Mouse (Mus musculus) CH12.LX (cell line): ENCODE data around the gene Lyve1. TPM values are rescaled to one million over a fixed set of nuclear protein-coding genes. Genes with fewer than 3 reads are reported as not detected.

Experiments
- DNase-seq: peaks from one replicate; pipeline ENCODE4 v3.0.0-alpha.2; 2013; ENCODE audit errors: extremely low read depth
- H3K27ac ChIP-seq: 2 replicates; pipeline ENCODE4 v1.5.1; 2012; ENCODE audit warnings: low read depth, mild to moderate bottlenecking, control low read depth, moderate library complexity; ENCODE audit not compliant: insufficient read depth
- H3K27me3 ChIP-seq: replicated peaks from 2 replicates; pipeline ENCODE3; 2012; ENCODE audit warnings: inconsistent platforms
- H3K36me3 ChIP-seq, 2 experiments: replicated peaks in 1 of 2; 2 replicates each; pipeline versions ENCODE3 to v1.6.1; 2012; ENCODE audit warnings: inconsistent platforms in 1 of 2, low read length in 1 of 2, mild to moderate bottlenecking in 1 of 2, mixed read lengths in 1 of 2, moderate library complexity in 1 of 2; ENCODE audit not compliant: control insufficient read depth in 1 of 2, insufficient read depth in 1 of 2
- H3K4me1 ChIP-seq, 2 experiments: 2 replicates each; pipeline ENCODE4 v1.6.1; 2012; ENCODE audit warnings: inconsistent platforms in 1 of 2, moderate library complexity in 1 of 2; ENCODE audit not compliant: insufficient read depth in 2 of 2, control insufficient read depth in 1 of 2
- H3K4me2 ChIP-seq: 2 replicates; pipeline ENCODE4 v1.6.1; 2012; ENCODE audit warnings: low read depth, mild to moderate bottlenecking, control low read depth; ENCODE audit not compliant: poor library complexity, insufficient read depth, severe bottlenecking
- H3K4me3 ChIP-seq, 3 experiments: fragments of 150-350 bp in 1 of 3; sonication (generic) in 1 of 3; replicated peaks in 1 of 3; 2 replicates each; pipeline versions ENCODE3 to v1.5.1; 2011 to 2012; ENCODE audit warnings: low read depth in 2 of 3, low read length in 2 of 3, mild to moderate bottlenecking in 2 of 3, moderate library complexity in 2 of 3, control low read depth in 1 of 3, improper control_type of control experiment in 1 of 3, inconsistent platforms in 1 of 3, mixed read lengths in 1 of 3; ENCODE audit not compliant: poor library complexity in 1 of 3
- H3K79me2 ChIP-seq: replicated peaks from 2 replicates; pipeline ENCODE4 v1.6.1; 2012; ENCODE audit warnings: mild to moderate bottlenecking, moderate library complexity; ENCODE audit not compliant: control insufficient read depth, poor library complexity, insufficient read depth, severe bottlenecking; ENCODE audit errors: extremely low read depth
- H3K9ac ChIP-seq: 2 replicates; pipeline ENCODE4 v1.6.1; 2012; ENCODE audit warnings: low read depth, mild to moderate bottlenecking, control low read depth, moderate library complexity; ENCODE audit not compliant: insufficient read depth
- H3K9me3 ChIP-seq: replicated peaks from 2 replicates; pipeline ENCODE3; 2012; ENCODE audit warnings: low read length, inconsistent platforms, mixed read lengths
- CHD2 ChIP-seq: IDR thresholded peaks from 2 replicates; pipeline ENCODE4 v1.6.1; 2011; ENCODE audit warnings: low read length, improper control_type of control experiment
- CTCF ChIP-seq, 2 experiments: IDR thresholded peaks in 1 of 2; conservative IDR thresholded peaks in 1 of 2; 2 replicates each; pipeline ENCODE4 v1.5.1; 2011 to 2012; ENCODE audit warnings: low read depth in 2 of 2, low read length in 2 of 2, improper control_type of control experiment in 1 of 2, inconsistent platforms in 1 of 2, mild to moderate bottlenecking in 1 of 2, moderate library complexity in 1 of 2
- E2F4 ChIP-seq: IDR thresholded peaks from 2 replicates; pipeline ENCODE4 v1.6.1; 2011; ENCODE audit warnings: low read depth, low read length, improper control_type of control experiment; ENCODE audit not compliant: insufficient replicate concordance
- GABPA ChIP-seq: IDR thresholded peaks from 2 replicates; pipeline ENCODE4 v1.6.1; 2012; ENCODE audit warnings: low read depth, low read length, improper control_type of control experiment, inconsistent platforms; ENCODE audit not compliant: insufficient replicate concordance
- JUN ChIP-seq: IDR thresholded peaks from 2 replicates; pipeline ENCODE4 v1.6.1; 2011; ENCODE audit warnings: low read depth, mild to moderate bottlenecking, low read length, improper control_type of control experiment, moderate library complexity; ENCODE audit not compliant: insufficient read depth
- JUND ChIP-seq: conservative IDR thresholded peaks from 2 replicates; pipeline ENCODE4 v1.6.1; 2011; ENCODE audit warnings: low read depth, low read length, improper control_type of control experiment
- MAFK ChIP-seq: IDR thresholded peaks from 2 replicates; pipeline ENCODE4 v1.6.1; 2011; ENCODE audit warnings: low read length, improper control_type of control experiment; ENCODE audit not compliant: insufficient replicate concordance
- MYC ChIP-seq: IDR thresholded peaks from 2 replicates; pipeline ENCODE4 v1.6.1; 2011; ENCODE audit warnings: low read depth, mild to moderate bottlenecking, improper control_type of control experiment, low read length
- NELFE ChIP-seq: IDR thresholded peaks from 2 replicates; pipeline ENCODE4 v1.6.1; 2011; ENCODE audit warnings: low read depth, low read length, improper control_type of control experiment
- POLR2A ChIP-seq: IDR thresholded peaks from 2 replicates; pipeline ENCODE4 v1.6.1; 2011; ENCODE audit warnings: low read depth, mild to moderate bottlenecking, improper control_type of control experiment, low read length
- RCOR1 ChIP-seq: conservative IDR thresholded peaks from 2 replicates; pipeline ENCODE4 v1.6.1; 2012; ENCODE audit warnings: low read depth, mild to moderate bottlenecking, inconsistent platforms, low read length, improper control_type of control experiment
- SMC3 ChIP-seq: IDR thresholded peaks from 2 replicates; pipeline ENCODE4 v1.6.1; 2011; ENCODE audit warnings: low read depth, low read length, improper control_type of control experiment
- USF1 ChIP-seq: IDR thresholded peaks from 2 replicates; pipeline ENCODE4 v1.6.1; 2014; ENCODE audit warnings: low read depth, mild to moderate bottlenecking, inconsistent platforms, low read length, improper control_type of control experiment
- USF2 ChIP-seq: conservative IDR thresholded peaks from 2 replicates; pipeline ENCODE4 v1.6.1; 2011; ENCODE audit warnings: low read depth, low read length, improper control_type of control experiment
- ZNF384 ChIP-seq: IDR thresholded peaks from 2 replicates; pipeline ENCODE4 v1.6.1; 2012; ENCODE audit warnings: low read depth, low read length, improper control_type of control experiment, inconsistent platforms
- dilution Hi-C: fragments of 300-500 bp; cut with MboI; formaldehyde crosslinking; loops from 2 replicates; pipeline ENCODE4 v1.14.3; 2020; ENCODE audit warnings: low sequenced_read_pairs; ENCODE audit not compliant: extremely low pct_unique_long_range_greater_than_20kb, extremely low pct_ligation_motif_present
- in situ Hi-C: fragments of 300-500 bp; cut with MboI; formaldehyde crosslinking; loops from 3 replicates; pipeline ENCODE4 v1.14.3; 2019; ENCODE audit warnings: low sequenced_read_pairs, low pct_ligation_motif_present, low pct_unique_long_range_greater_than_20kb, mixed read lengths
- polyA plus RNA-seq: library from polyadenylated mRNA; unstranded; fragments of >175 nt; gene quantifications from 2 replicates; pipeline ENCODE4 v1.2.1, GENCODE M21; 2012; ENCODE audit warnings: low read depth; ENCODE audit not compliant: insufficient read length
- total RNA-seq, 2 experiments: library from RNA; depleted of rRNA; stranded (reverse); fragments of 300-350 nt in 1 of 2; fragments of >200 nt in 1 of 2; gene quantifications; 2 replicates each; pipeline ENCODE4 v1.2.3; 2012 to 2014

The Lyve1 gene
- total and polyA plus RNA-seq, 3 experiments = not detected

GRCm38 (mm10) chr7:110860129-110860528 lies 2.9 kb downstream of the Lyve1 start:
- no peaks in the 10 kb centered on the region for H3K36me3 ChIP-seq
- H3K27me3 ChIP-seq = no peaks in the 10 kb centered on the region
- in situ Hi-C loops = no loop called here
- peaks cover 0 to 4% of the 10 kb centered on the region in 2 experiments; a peak in 1 of 4 replicates for H3K4me1 ChIP-seq
- no peak overlapping the region for H3K27ac ChIP-seq
- no peak overlapping the region for H3K9ac ChIP-seq
- no peaks in the 10 kb centered on the region for H3K79me2 ChIP-seq
- no peaks in the 10 kb centered on the region for H3K9me3 ChIP-seq
- no peak for TF ChIP-seq GABPA
- TF ChIP-seq RCOR1 = no peak
- no peak for TF ChIP-seq ZNF384
- TF ChIP-seq CHD2 = no peak
- no peak for TF ChIP-seq NELFE
- TF ChIP-seq USF2 = no peak
- TF ChIP-seq JUN = no peak
- TF ChIP-seq SMC3 = no peak
- TF ChIP-seq, all 38 proteins: peak for 0
- DNase-seq = no peak
- dilution Hi-C loops = no loop called here
- H3K4me2 ChIP-seq = no peak overlapping the region
- H3K4me3 ChIP-seq = no peak overlapping the region

GRCm38 (mm10) chr7:110855604-110856003 lies 7.4 kb downstream of the Lyve1 start:
- no peak overlapping the region for H3K9ac ChIP-seq
- H3K79me2 ChIP-seq = no peaks in the 10 kb centered on the region
- H3K4me2 ChIP-seq = no peak overlapping the region
- peaks cover 0 to 4% of the 10 kb centered on the region in 2 experiments; a peak in 1 of 4 replicates for H3K4me1 ChIP-seq
- dilution Hi-C loops (no loop called here), in situ Hi-C loops (no loop called here)
- no peaks in the 10 kb centered on the region for H3K9me3 ChIP-seq
- no peak overlapping the region for H3K27ac ChIP-seq
- DNase-seq = no peak
- H3K4me3 ChIP-seq = no peak overlapping the region
- TF ChIP-seq POLR2A = no peak
- TF ChIP-seq JUND = no peak
- TF ChIP-seq MAFK = no peak
- H3K27me3 ChIP-seq = no peaks in the 10 kb centered on the region
- H3K36me3 ChIP-seq = no peaks in the 10 kb centered on the region

GRCm38 (mm10) chr7:110854927-110855546 lies 8.0 kb downstream of the Lyve1 start:
- in situ Hi-C loops (no loop called here), dilution Hi-C loops (no loop called here)
- no peaks in the 10 kb centered on the region for H3K9me3 ChIP-seq
- no peak for DNase-seq
- H3K4me1 ChIP-seq = peaks cover 0 to 4% of the 10 kb centered on the region in 2 experiments; a peak in 1 of 4 replicates
- no peak overlapping the region for H3K4me3 ChIP-seq
- H3K4me2 ChIP-seq = no peak overlapping the region
- H3K9ac ChIP-seq = no peak overlapping the region
- no peaks in the 10 kb centered on the region for H3K36me3 ChIP-seq
- H3K27ac ChIP-seq = no peak overlapping the region
- no peaks in the 10 kb centered on the region for H3K27me3 ChIP-seq
- no peak for TF ChIP-seq MYC
- no peak for TF ChIP-seq CTCF (conservative IDR thresholded peaks at IDR 0.05 in 1 of 2, IDR thresholded peaks at IDR 0.05 in 1 of 2; ENCODE audit: low read depth in 2 of 2, low read length in 2 of 2)
- TF ChIP-seq RCOR1 = no peak
- no peak for TF ChIP-seq USF1
- TF ChIP-seq E2F4 = no peak
- TF ChIP-seq, all 38 proteins: peak for 0
- no peaks in the 10 kb centered on the region for H3K79me2 ChIP-seq
